Mouse (Mus musculus) lung, postnatal 0 days (tissue): ENCODE results near the gene Ephb2. TPM values are rescaled to one million over a fixed set of nuclear protein-coding genes. Genes with fewer than 3 reads are reported as not detected.
A peak's percentile ranks its signal among the peaks of the same experiment; 100 is the strongest.

Source experiments
- ATAC-seq: fragments of 200-750 bp; cut with Nextera tagmentation; 2 replicates; pipeline ENCODE4 v1.8.0; 2017; ENCODE audit warnings: moderate library complexity
- DNase-seq: peaks from one replicate; pipeline ENCODE4 v3.0.0-alpha.2; 2016; ENCODE audit warnings: low spot score
- H3K27ac ChIP-seq: fragments of 300-500 bp; sonication (generic); 2 replicates; pipeline ENCODE4 v1.5.1; 2014; ENCODE audit warnings: antibody characterized with exemption, mild to moderate bottlenecking, low read length, mixed read lengths
- H3K27me3 ChIP-seq: fragments of 300-500 bp; sonication (generic); replicated peaks from 2 replicates; pipeline ENCODE4 v1.6.1; 2014; ENCODE audit warnings: low read length, mixed read lengths; ENCODE audit not compliant: insufficient read depth
- H3K36me3 ChIP-seq: fragments of 300-500 bp; sonication (generic); 2 replicates; pipeline ENCODE4 v1.6.1; 2014; ENCODE audit warnings: low read length, mixed read lengths; ENCODE audit not compliant: insufficient read depth
- H3K4me1 ChIP-seq: fragments of 300-500 bp; sonication (generic); 2 replicates; pipeline ENCODE4 v1.6.1; 2014; ENCODE audit warnings: antibody characterized with exemption, low read depth, low read length, mixed read lengths; ENCODE audit not compliant: insufficient read depth
- H3K4me2 ChIP-seq: fragments of 300-500 bp; sonication (generic); replicated peaks from 2 replicates; pipeline ENCODE4 v1.6.1; 2014; ENCODE audit warnings: low read depth, mild to moderate bottlenecking, low read length, moderate library complexity, mixed read lengths
- H3K4me3 ChIP-seq: fragments of 300-500 bp; sonication (generic); 2 replicates; pipeline ENCODE4 v1.5.1; 2014; ENCODE audit warnings: low read depth, low read length
- H3K9ac ChIP-seq: fragments of 300-500 bp; sonication (generic); replicated peaks from 2 replicates; pipeline ENCODE4 v1.6.1; 2014; ENCODE audit warnings: low read depth, mild to moderate bottlenecking
- H3K9me3 ChIP-seq: fragments of 300-500 bp; sonication (generic); 2 replicates; pipeline ENCODE4 v1.6.1; 2016; ENCODE audit warnings: low read length, mixed read lengths
- CTCF ChIP-seq: IDR thresholded peaks from 2 replicates; pipeline ENCODE4 v1.5.1; 2016; ENCODE audit warnings: antibody characterized with exemption, mild to moderate bottlenecking
- EP300 ChIP-seq: IDR thresholded peaks from 2 replicates; pipeline ENCODE4 v1.6.1; 2016; ENCODE audit warnings: antibody characterized with exemption, mild to moderate bottlenecking, control low read depth
- WGBS: fragments of 180-500 bp; shearing (Covaris S2); extraction: QIAGEN DNeasy Blood & Tissue Kit; methylation state at CpG from one replicate; pipeline ENCODE4 v1.1.7; 2014; 5-methylcytosine and 5-hydroxymethylcytosine counted together
- polyA plus RNA-seq: library from polyadenylated mRNA; unstranded; fragments of >200 nt; fragmentation: Nextera tagmentation; extraction: Ambion mirVana; gene quantifications from 2 replicates; pipeline ENCODE4 v1.2.1, GENCODE M21; 2015

Ephb2 gene
- polyA plus RNA-seq, 1 experiment from 2014 or later: 0.63 TPM

DNA sequence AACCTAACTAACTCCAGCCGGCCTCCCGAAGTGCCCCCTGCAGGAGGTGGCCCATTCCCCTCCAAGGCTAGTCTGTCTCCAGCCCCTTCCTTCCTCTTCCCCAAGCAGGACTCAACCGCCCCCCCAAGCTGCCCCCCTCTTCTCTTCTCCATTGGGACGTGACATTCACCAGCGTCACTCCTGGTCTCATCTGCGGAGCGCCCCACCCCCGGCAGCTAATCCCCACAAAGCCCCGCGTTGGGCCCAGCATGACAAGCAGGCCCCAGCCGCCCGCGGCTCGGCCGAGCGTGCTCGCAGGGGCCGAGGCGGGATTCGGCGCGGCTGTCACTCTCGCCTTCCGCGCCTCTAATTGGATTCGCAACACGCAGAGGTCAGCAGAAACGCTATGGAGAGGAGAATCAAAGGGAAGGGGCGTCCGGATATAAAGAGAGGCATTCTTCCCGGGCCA is 80.4 kb downstream of the Ephb2 start:
- peak overlapping the region; percentile 12; the same call in 1 of the 2 replicates for H3K4me3 ChIP-seq
- H3K4me1 ChIP-seq: peaks cover 6% of the 10 kb centered on the region; the same call in 1 of the 2 replicates
- ATAC-seq: peak; percentile 58
- H3K4me2 ChIP-seq: peak overlapping the region; percentile 49
- H3K27ac ChIP-seq: no peak overlapping the region
- DNase-seq: peak; percentile 44
- no peaks in the 10 kb centered on the region for H3K9me3 ChIP-seq
- H3K36me3 ChIP-seq: no peaks in the 10 kb centered on the region
- 0 out of 2 replicates have a peak, but pooled peaks cover 4% of the 10 kb centered on the region for H3K27me3 ChIP-seq
- no peak overlapping the region for H3K9ac ChIP-seq
- WGBS: 1% methylated on average over 31 of the region's 31 CpGs
- TF ChIP-seq EP300 (no peak), CTCF (0 out of 2 replicates have a peak, but pooled peaks have one; percentile 8)

DNA sequence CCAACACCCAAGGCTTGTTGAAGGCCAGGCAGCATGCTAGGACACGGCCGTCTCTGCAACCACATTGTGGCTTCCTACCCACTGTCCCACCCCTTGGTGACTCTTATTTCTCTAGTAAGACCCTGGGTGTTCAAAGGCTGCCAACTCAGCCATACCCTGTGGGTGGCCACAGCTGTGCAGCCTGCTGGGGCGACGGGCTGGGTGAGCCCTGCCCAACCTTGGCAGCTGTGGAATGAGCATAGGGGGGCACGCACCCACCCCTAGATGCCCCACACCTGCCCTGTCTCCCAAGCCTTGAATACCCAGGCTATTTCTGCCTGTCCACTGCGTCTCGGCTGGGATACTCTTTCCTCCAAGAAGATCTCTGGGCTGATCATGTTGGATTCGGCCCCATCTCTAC is 81.5 kb downstream of the Ephb2 start:
- Histone ChIP-seq H3K9ac (no peak overlapping the region), H3K4me3 (no peak overlapping the region), H3K4me2 (no peak overlapping the region), H3K36me3 (no peaks in the 10 kb centered on the region), H3K27me3 (0 out of 2 replicates have a peak, but pooled peaks cover 4% of the 10 kb centered on the region), H3K4me1 (peaks cover 6% of the 10 kb centered on the region; the same call in 1 of the 2 replicates), H3K9me3 (no peaks in the 10 kb centered on the region), H3K27ac (no peak overlapping the region)
- WGBS: 86% methylated on average over 8 of the region's 8 CpGs
- ATAC-seq (no peak), DNase-seq (no peak)
- TF ChIP-seq EP300 (no peak), CTCF (no peak)

DNA sequence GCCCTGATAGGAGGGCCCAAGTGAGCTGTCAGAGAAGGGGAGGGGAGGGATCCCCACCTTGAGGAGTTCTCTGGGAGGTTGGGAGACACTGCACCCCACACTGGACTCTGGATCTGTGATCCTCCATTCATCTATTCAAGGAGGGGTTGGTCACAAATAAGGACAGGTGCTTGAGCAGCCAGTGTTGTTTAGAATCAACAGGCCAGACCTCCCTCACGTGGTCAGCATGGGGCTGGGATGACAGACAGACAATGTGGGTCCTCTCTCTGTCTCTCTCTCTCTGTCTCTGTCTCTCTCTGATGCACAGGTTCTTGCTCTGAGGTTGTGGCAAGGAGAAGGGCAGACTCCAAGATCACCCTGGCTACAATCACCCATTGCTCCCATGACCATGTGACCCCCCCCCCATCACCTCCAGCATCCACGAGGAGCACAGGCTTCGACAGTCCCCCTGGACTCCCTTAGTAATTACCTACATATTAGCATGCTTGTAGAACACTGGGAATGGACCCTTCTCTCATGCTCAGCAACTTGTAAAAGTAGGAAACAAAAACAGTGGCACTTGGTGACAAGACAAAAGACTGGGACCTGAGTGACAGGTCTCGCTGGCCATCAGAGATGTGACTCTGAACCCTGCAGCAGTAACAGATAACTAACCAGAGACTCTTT is 84.3 kb downstream of the Ephb2 start:
- Histone ChIP-seq H3K9ac (no peak overlapping the region), H3K4me1 (peaks cover 6% of the 10 kb centered on the region; the same call in 1 of the 2 replicates), H3K9me3 (no peaks in the 10 kb centered on the region), H3K27me3 (0 out of 2 replicates have a peak, but pooled peaks cover 4% of the 10 kb centered on the region), H3K36me3 (no peaks in the 10 kb centered on the region), H3K27ac (no peak overlapping the region), H3K4me2 (no peak overlapping the region), H3K4me3 (no peak overlapping the region)
- ATAC-seq: no peak
- WGBS: 64% methylated on average over 4 of the region's 4 CpGs
- no peak for DNase-seq
- no peak for TF ChIP-seq EP300

DNA sequence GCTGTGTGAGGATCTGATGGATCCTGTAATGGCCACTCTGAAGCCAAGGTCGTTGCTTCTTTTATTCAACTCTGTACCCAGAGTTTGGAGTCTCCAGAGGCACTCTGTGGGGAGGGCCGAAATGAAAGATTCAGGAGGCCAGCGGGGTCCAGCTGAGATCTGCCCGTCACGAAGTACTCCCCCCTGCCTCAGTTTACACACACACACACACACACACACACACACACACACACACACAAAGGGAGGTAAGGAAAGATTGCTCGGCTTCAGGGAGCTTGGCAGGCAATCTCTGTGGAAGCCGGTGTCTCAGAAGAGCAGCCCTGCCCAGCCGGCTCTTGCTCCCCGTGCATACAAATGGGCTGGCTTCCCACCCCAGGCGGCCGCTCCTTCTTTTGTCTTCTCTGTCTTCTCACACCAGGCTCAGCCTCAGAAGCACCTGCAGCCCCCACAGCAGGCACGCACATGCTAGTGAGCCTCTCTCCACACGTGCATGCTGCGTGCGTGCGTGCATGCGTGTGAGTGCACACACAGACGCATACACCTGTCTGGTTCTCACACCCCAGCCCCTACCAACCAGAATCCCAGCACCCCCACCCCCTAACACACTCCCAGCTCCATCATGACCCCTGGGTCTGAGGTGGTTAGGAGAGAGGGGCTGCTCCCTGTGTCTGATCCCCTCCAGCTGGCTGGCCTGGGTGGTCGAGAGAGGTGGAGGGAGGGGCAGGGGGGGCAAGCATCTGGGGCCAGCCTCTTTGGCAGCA is 85.0 kb downstream of the Ephb2 start:
- H3K36me3 ChIP-seq: no peaks in the 10 kb centered on the region
- ATAC-seq: no peak
- no peak for DNase-seq
- TF ChIP-seq CTCF: no peak
- no peak for TF ChIP-seq EP300
- H3K4me3 ChIP-seq: no peak overlapping the region
- H3K4me2 ChIP-seq: no peak overlapping the region
- no peaks in the 10 kb centered on the region for H3K9me3 ChIP-seq
- WGBS: 40% methylated on average over 19 of the region's 19 CpGs
- H3K4me1 ChIP-seq: peaks cover 6% of the 10 kb centered on the region; the same call in 1 of the 2 replicates
- no peak overlapping the region for H3K9ac ChIP-seq
- H3K27me3 ChIP-seq: 0 out of 2 replicates have a peak, but pooled peaks cover 2% of the 10 kb centered on the region
- H3K27ac ChIP-seq: no peak overlapping the region

DNA sequence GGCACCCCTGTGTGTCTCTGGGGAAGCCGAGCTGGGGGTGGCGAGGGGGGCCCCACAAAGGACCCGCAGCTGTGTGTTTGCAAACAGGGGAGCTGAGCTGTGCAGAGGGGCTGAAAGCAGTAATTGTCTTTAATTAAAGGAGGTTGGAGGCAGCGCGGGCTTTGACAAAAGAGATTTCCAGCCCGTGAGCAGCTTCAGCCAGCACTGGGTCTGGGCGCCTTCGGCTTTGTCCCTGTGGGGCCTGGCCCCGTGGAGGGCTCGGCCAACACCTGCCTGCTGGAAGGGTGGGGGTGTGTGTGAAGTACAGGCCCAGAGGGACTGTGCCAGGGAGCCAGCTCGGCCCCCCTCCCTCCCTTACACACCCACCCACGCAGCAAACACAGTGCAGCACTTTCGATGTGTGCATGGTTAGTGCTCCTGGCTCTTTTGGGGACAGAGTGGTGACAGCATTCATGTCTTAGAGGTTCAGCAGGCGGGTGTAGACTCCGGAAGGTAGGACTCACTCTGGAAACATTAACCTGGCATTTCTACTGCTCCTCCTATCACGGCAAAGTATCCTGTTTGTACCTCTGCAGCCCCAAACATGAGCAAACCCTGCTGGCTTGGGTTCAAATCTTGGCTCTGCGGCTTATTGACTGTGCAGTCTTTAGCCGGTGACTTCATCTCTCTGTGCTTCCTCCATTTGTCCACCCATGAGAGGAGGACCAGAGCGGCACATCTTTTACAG is 85.8 kb downstream of the Ephb2 start:
- H3K4me3 ChIP-seq: no peak overlapping the region
- no peaks in the 10 kb centered on the region for H3K36me3 ChIP-seq
- H3K9ac ChIP-seq: no peak overlapping the region
- no peak overlapping the region for H3K4me2 ChIP-seq
- TF ChIP-seq EP300 (no peak), CTCF (no peak)
- 0 out of 2 replicates have a peak, but pooled peaks have one; percentile 25 for ATAC-seq
- 52% methylated on average over 19 of the region's 19 CpGs for WGBS
- no peak overlapping the region for H3K27ac ChIP-seq
- no peaks in the 10 kb centered on the region for H3K4me1 ChIP-seq
- H3K27me3 ChIP-seq: no peaks in the 10 kb centered on the region
- no peaks in the 10 kb centered on the region for H3K9me3 ChIP-seq
- no peak for DNase-seq

DNA sequence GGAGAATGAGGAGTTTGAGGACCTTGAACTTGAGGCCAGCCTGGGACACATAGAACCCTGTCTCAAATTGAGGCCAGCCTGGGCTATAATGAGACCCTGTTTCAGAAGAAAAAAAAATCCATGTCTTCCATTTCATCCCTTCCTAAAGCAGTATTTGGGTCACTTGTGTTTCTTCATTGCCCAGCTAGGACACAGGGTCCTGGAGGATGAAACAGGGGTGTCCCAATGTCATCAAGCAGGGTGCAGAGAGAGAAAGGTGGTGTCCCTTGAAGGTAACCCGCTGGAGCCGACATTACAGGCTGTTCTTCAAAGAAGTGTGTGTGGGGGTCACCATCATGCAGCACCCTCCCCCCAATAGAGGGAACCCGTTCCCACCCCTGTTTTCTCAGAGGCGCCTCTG is 86.4 kb downstream of the Ephb2 start:
- no peaks in the 10 kb centered on the region for H3K36me3 ChIP-seq
- no peaks in the 10 kb centered on the region for H3K9me3 ChIP-seq
- WGBS: 70% methylated on average over 4 of the region's 4 CpGs
- no peak for DNase-seq
- no peak overlapping the region for H3K4me2 ChIP-seq
- no peak overlapping the region for H3K4me3 ChIP-seq
- TF ChIP-seq CTCF: no peak
- TF ChIP-seq EP300: no peak
- ATAC-seq: no peak
- H3K4me1 ChIP-seq: no peaks in the 10 kb centered on the region
- no peaks in the 10 kb centered on the region for H3K27me3 ChIP-seq
- no peak overlapping the region for H3K27ac ChIP-seq
- no peak overlapping the region for H3K9ac ChIP-seq
